Mouse (Mus musculus): ENCODE measurements around the gene Hoga1. TPM values are rescaled to one million over a fixed set of nuclear protein-coding genes. Genes with fewer than 3 reads are reported as not detected.
"Not testable (repeated sequence)": the region's sequence is repeated elsewhere in the genome, so short reads cannot be mapped to it uniquely, and the experiment has no call there.

Gene Hoga1
- polyA plus RNA-seq, 1 experiment, result 3.3 TPM

DNA sequence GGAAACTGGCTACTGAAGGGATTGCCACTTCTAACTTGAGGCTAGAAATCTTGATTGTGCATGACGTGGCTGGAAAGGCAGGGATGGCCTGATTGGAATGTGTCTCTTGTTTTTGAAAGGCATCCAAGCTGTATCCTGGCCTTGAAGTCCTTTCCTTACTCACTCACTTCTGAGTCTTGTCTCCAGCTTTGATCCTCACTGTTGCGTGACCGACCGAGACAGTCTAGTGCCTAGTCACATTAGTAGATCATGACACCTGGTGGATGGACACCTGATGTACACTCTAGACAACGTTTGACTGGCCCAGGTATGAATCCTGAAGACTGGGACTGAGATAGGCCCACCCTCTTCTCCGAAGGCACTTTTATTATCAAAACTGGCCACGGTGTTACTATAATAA, 27.4 kb downstream of the Hoga1 start:
- Histone ChIP-seq H3K4me3 (ENCODE audit: insufficient read depth, low read depth, low read length) (no peak overlapping the region), H3K4me1 (ENCODE audit: control insufficient read depth, insufficient read depth, insufficient read length, low read length) (no peaks in the 10 kb centered on the region), H3K27ac (replicated peaks; ENCODE audit: low read depth, low read length) (no peak overlapping the region)

DNA sequence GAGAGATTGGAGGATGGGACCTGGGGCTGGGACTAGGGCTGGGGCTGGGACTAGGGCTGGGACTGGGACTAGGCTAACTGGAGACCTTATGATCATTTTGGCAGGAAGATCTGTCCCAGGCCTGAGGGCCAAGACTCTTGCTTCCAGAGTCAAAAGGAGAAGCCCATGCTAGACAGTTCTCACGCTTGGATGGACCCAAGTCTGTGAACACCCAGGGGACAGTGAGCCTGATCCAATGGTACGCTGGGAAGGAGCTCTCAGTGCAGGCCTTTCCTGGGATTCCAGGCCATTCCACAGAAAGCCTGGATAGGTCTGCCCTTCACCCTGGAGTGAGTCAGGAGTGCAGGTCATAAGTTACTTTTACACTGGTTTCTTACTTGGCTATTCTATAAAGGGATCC, 29.6 kb downstream of the Hoga1 start:
- no peak overlapping the region for H3K27ac ChIP-seq (replicated peaks; ENCODE audit: low read depth, low read length)

DNA sequence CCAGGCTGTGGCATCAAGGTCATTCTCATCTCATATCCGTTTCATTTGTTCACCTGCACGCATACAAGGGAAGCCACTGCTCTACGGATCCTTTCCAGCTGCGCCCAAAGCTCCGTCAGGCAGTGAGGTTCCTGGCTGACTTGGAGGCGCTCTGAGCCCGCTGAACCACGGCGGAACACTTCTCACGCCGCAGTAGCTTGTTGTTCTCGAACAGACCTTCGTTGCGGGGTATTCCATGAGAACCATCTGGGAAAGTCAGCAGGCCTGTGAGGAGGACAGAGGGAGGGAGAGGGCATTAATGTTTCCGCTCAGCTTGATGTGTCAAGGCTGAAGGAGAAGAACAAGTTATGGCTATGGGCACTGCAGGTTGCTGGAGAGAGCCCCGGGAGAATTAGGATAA, 30.6 kb downstream of the Hoga1 start:
- H3K4me3 ChIP-seq (ENCODE audit: insufficient read depth, low read depth, low read length), result no peak overlapping the region
- H3K27ac ChIP-seq (replicated peaks; ENCODE audit: low read depth, low read length), result no peak overlapping the region
- no peaks in the 10 kb centered on the region for H3K4me1 ChIP-seq (ENCODE audit: control insufficient read depth, insufficient read depth, insufficient read length, low read length)

More for the DNA sequence above, 29.6 kb downstream of the Hoga1 start:
- Histone ChIP-seq H3K4me3 (ENCODE audit: insufficient read depth, low read depth, low read length) (no peak overlapping the region), H3K4me1 (ENCODE audit: control insufficient read depth, insufficient read depth, insufficient read length, low read length) (no peaks in the 10 kb centered on the region)

DNA sequence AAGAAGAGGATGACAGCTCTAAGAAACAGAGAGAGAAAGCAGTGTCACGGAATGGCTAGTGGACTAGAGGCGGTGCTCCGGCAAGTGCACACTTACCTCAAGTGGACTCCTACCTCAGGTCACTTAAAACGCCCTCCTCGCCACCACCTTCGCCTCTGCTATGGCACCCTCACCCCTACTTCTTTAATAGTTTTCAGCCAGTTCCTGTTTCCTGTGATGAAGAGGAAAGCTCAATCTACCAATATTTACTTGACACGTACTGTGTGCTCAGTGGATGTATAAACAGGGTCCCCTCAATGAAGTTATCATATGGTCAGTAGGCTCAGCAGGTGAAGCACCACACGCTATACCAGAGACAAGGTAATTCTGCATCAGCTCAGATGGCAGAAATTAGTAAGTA, 33.2 kb downstream of the Hoga1 start:
- Histone ChIP-seq H3K4me1 (ENCODE audit: control insufficient read depth, insufficient read depth, insufficient read length, low read length) (no peaks in the 10 kb centered on the region), H3K27ac (replicated peaks; ENCODE audit: low read depth, low read length) (no peak overlapping the region), H3K4me3 (ENCODE audit: insufficient read depth, low read depth, low read length) (no peak overlapping the region)

DNA sequence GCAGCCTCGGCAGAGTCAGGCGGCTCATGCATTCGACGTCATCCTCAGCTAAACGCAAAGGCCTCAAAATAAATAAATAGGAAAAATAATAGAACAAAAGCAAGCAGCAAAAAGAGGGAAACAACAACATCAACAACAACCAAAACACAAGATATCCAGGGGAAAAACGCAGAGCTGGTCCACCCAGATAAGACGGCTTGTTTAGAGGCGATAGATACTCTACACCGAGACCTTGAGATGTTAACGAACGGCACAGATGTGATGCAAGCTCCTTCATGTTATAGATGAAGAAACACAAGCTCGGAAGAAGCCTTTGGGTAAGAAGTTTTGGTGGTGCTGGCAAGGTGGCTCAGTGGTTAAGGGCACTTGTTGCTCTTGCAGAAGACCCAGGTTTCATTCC, 33.6 kb downstream of the Hoga1 start:
- H3K4me3 ChIP-seq (ENCODE audit: insufficient read depth, low read depth, low read length), result no peak overlapping the region
- no peak overlapping the region for H3K27ac ChIP-seq (replicated peaks; ENCODE audit: low read depth, low read length)
- no peaks in the 10 kb centered on the region for H3K4me1 ChIP-seq (ENCODE audit: control insufficient read depth, insufficient read depth, insufficient read length, low read length)

DNA sequence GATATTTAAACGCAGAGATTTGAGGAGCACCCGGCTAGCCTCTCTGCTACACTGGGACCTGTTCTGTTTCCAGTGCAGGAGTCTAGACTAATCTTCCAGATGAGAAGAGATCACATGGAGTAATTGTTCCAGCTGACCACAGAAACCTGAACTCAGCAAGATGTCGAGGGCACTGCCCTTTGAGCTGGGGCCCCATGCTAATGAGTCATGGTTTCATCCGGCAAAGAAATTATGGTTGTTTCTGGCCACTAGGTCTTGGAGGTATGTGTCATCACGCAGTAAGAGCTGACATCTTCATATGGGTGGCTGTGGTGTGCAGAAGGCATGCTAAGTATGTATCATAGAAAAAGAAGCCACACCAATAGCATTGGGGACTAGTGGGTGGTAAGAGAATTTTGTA, 34.5 kb downstream of the Hoga1 start:
- Histone ChIP-seq H3K4me3 (ENCODE audit: insufficient read depth, low read depth, low read length) (no peak overlapping the region), H3K27ac (replicated peaks; ENCODE audit: low read depth, low read length) (no peak overlapping the region), H3K4me1 (ENCODE audit: control insufficient read depth, insufficient read depth, insufficient read length, low read length) (no peaks in the 10 kb centered on the region)

DNA sequence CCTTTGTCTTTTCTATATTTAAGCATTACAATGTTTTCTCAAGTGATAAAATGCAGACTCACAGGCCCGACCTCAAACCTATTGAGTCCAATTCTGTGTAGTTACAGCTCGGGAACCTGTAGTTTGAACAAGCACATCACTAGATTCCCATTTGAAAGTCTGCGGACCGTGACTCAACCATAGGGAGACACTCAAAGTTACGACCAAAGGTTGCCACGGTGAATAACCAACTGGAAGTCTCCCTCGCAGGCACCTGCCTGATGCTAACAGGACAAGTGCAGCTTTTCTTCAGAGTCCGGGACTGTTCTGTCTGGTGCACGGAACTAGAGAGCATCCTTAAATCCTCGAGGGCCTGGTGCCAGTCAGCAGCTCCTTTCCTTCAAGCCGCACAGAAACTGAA, 35.1 kb downstream of the Hoga1 start:
- no peaks in the 10 kb centered on the region for H3K4me1 ChIP-seq (ENCODE audit: control insufficient read depth, insufficient read depth, insufficient read length, low read length)
- H3K27ac ChIP-seq (replicated peaks; ENCODE audit: low read depth, low read length), result no peak overlapping the region
- H3K4me3 ChIP-seq (ENCODE audit: insufficient read depth, low read depth, low read length), result no peak overlapping the region

DNA sequence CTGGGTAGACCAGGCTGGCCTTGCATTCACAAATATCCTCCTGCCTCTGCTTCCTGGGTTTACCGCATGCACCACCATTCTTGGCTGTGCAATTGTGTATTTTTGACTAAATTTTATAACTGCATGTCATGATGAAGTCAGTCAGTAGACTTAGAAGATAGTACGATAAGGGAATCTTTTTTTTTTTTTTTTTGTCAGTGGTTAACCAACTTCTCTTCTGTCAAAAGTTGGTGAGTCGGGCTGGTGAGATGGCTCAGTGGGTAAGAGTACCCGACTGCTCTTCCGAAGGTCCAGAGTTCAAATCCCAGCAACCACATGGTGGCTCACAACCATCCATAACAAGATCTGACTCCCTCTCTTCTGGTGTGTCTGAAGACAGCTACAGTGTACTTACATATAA, 36.2 kb downstream of the Hoga1 start:
- not testable (repeated sequence) for H3K4me3 ChIP-seq (ENCODE audit: insufficient read depth, low read depth, low read length); H3K27ac ChIP-seq (replicated peaks; ENCODE audit: low read depth, low read length); H3K4me1 ChIP-seq (ENCODE audit: control insufficient read depth, insufficient read depth, insufficient read length, low read length)

DNA sequence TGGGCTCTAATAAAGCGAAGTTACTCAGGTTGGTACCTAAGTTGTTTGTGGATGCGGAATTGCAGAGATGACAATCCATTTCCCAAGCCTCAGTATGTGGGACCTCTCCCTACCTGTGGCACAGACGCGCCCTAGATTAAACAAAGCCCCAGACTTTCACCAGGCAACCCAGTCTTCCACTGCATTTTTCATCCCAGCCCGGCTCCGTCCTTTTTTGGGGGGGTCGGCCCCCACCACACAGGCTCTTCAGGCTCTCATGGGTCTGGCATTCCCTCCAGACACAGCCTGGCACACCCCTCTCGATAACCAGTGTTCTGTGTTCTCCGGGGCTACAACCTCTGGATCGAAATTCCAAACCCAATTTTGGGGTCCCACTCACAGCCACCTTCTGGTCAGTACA, 40.3 kb downstream of the Hoga1 start:
- Histone ChIP-seq H3K27ac (replicated peaks; ENCODE audit: low read depth, low read length) (no peak overlapping the region), H3K4me1 (ENCODE audit: control insufficient read depth, insufficient read depth, insufficient read length, low read length) (peaks cover 3% of the 10 kb centered on the region; the same call in 1 of the 2 replicates), H3K4me3 (ENCODE audit: insufficient read depth, low read depth, low read length) (peak overlapping the region; percentile 28; the same call in 1 of the 2 replicates)

DNA sequence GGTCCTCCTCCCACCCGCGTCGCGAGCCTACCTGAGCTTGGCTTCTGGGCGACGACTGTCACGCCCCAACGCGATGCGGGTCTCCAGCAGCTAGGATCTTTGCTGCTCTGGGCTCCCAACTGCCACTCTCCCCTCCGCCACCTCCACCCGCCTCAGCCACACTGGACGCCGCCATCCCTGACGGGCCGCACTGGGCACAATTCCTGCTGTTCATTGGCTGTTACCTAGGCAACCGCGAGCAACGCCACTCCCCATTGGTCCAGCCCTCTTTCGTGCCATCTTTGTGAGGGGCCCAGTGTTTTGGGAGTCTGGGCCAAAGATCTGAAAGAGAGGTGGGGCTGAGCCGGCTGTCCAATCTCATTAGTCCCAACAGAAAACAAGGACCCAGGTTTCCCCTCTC, 40.8 kb downstream of the Hoga1 start, which contains the start of gene Morn4:
Gene Morn4, minus strand, starts transcription at position 192 of the 400 bp plus-strand sequence.
- peaks cover 3% of the 10 kb centered on the region; the same call in 1 of the 2 replicates for H3K4me1 ChIP-seq (ENCODE audit: control insufficient read depth, insufficient read depth, insufficient read length, low read length)
- H3K4me3 ChIP-seq (ENCODE audit: insufficient read depth, low read depth, low read length), result peak within 1 kb of the TSS; percentile 28; the same call in 1 of the 2 replicates
- H3K27ac ChIP-seq (replicated peaks; ENCODE audit: low read depth, low read length), result no peak within 1 kb of the TSS

DNA sequence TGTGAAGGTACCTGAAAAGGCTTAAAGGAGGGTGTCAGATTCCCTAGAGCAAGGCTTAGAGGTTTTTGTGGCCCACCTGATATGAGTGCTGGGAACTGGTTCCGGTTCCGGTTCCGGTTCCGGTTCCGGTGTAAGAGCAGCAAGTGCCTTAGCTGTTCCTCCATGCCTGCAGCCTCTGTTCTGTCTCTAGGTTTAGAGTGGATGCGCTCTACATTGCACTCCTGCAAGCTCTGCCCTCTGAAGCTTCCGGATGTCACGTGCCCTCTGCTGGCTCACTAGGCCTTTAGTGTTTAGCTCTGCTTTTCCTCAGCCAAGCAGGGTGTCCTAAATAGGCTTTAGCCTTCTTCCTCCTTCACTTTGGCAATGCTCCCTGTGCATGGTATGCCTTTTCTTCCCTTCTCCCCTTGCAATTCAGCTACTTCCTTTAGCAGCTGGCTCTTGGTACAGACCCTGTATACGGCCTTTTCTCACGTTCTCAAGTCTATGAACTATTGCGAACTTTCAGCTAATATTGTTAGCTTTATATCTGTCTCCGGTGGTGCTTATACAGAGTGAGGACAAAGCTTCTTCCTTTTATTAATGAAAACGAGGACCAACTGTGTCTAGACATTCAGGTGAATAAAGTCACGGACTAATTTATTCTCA, 43.8 kb downstream of the Hoga1 start:
- peak overlapping the region; percentile 21 for H3K4me3 ChIP-seq (ENCODE audit: insufficient read depth, low read depth, low read length)
- H3K27ac ChIP-seq (replicated peaks; ENCODE audit: low read depth, low read length), result peak overlapping the region; percentile 51
- peaks cover 3% of the 10 kb centered on the region; the same call in 1 of the 2 replicates for H3K4me1 ChIP-seq (ENCODE audit: control insufficient read depth, insufficient read depth, insufficient read length, low read length)

DNA sequence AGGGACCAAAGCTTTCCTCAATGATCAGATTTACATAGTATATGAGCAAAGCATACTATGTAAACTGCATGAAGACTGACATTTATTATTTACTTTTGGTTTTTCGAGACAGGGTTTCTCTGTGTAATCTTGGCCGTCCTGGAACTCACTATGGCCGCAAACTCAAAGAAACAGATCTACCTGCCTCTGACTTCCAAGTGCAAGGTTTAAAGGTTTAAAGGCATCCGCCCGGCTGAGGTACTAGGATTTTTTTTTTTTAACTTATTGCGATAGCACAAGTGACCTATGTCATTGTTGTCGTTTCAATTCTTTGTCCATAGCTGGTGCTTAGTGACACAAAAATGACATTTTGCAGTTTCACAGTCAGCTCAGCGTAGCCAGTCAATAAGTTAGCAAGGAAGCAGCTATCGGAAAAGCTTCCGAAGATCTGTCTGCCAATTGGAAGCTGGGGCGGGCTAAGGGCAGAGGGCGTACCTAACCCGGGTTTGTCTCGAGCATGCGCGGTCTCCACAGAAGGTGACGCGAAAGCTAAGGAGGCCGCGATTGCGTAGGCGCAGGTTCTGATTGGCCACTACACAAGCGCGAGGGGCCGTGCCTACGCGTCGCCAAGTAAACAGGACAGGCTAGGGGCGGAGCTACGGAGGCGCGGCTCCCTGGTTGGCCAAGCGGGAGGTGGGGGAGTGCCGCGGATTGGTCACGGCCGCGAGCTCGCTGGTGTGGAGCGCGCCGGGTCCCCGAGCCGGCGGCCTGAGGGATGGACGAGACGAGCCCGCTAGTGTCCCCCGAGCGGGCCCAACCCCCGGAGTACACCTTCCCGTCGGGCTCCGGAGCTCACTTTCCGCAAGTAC, 44.6 kb downstream of the Hoga1 start, which contains the start of gene Pi4k2a:
Gene Pi4k2a, plus strand, starts transcription at position 723 of the 848 bp plus-strand sequence.
- H3K4me3 ChIP-seq (ENCODE audit: insufficient read depth, low read depth, low read length), result peak within 1 kb of the TSS; percentile 75
- peak within 1 kb of the TSS; percentile 62 for H3K27ac ChIP-seq (replicated peaks; ENCODE audit: low read depth, low read length)
- peaks cover 3% of the 10 kb centered on the region; the same call in 1 of the 2 replicates for H3K4me1 ChIP-seq (ENCODE audit: control insufficient read depth, insufficient read depth, insufficient read length, low read length)

DNA sequence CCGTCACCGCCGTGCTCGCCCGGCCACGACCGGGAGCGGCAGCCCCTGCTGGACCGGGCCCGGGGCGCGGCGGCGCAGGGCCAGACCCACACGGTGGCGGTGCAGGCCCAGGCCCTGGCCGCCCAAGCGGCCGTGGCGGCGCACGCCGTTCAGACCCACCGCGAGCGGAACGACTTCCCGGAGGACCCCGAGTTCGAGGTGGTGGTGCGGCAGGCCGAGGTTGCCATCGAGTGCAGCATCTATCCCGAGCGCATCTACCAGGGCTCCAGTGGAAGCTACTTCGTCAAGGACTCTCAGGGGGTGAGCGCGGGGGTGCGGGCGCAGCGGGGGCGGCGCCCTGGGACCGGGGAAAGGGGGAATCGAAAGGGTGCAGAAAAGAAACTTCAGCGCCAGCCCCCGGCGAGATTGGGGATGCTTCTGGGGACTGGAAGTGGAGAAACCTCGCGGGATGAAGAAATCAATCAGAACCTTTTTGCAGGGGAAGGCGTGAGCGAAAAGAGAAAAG, 45.3 kb downstream of the Hoga1 start:
- Histone ChIP-seq H3K27ac (replicated peaks; ENCODE audit: low read depth, low read length) (peak overlapping the region; percentile 62), H3K4me3 (ENCODE audit: insufficient read depth, low read depth, low read length) (peak overlapping the region; percentile 75)

DNA sequence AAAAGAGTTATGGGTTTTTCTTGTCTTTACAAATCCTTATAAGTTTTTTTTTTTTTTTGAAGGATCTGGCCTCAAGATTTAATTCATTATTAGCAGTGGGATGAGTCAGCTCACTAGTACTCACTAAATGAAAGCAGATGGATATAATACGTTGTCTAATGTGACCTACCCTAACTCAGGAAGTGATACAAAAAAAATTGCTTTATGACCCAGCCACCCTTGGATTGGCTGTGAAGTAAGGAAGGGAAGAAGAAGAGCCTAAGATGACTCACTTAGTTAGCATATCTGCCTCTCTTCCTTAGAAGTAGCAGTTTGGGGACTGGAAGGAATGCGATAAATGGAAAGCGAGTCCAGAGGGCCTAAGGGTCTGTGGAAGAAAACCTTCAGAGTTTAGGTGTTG, 54.0 kb downstream of the Hoga1 start:
- H3K4me3 ChIP-seq (ENCODE audit: insufficient read depth, low read depth, low read length), result no peak overlapping the region
- no peaks in the 10 kb centered on the region; the same call in none of the 2 replicates for H3K4me1 ChIP-seq (ENCODE audit: control insufficient read depth, insufficient read depth, insufficient read length, low read length)
- no peak overlapping the region for H3K27ac ChIP-seq (replicated peaks; ENCODE audit: low read depth, low read length)

More for the DNA sequence above, 45.3 kb downstream of the Hoga1 start:
- peaks cover 3% of the 10 kb centered on the region; the same call in 1 of the 2 replicates for H3K4me1 ChIP-seq (ENCODE audit: control insufficient read depth, insufficient read depth, insufficient read length, low read length)

DNA sequence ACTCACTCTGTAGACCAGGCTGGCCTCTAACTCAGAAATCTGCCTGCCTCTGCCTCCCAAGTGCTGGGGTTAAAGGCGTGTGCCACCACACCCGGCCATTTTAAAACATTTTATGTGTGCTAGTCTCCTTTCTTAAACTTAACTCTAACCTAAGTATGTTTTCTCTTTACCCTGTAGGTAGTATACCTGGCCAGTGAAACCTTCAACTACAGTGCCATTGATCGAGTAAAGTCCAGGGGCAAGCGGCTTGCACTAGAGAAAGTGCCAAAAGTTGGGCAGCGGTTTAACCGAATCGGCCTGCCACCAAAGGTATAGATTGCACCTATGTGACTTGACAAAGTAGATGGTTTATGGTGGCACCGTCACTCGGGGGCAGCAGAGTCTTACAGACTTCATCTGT, 59.3 kb downstream of the Hoga1 start:
- no peak overlapping the region for H3K27ac ChIP-seq (replicated peaks; ENCODE audit: low read depth, low read length)
- no peaks in the 10 kb centered on the region; the same call in 1 of the 2 replicates for H3K4me1 ChIP-seq (ENCODE audit: control insufficient read depth, insufficient read depth, insufficient read length, low read length)
- H3K4me3 ChIP-seq (ENCODE audit: insufficient read depth, low read depth, low read length), result no peak overlapping the region

All from brown adipose tissue, adult 24 weeks (tissue).